Mouse (Mus musculus): ENCODE measurements at regions not wholly inside any gene's neighbourhood (a gene's known extent, or its start where the extent isn't known, plus 50 kb on each side); places are given as distances from the start of the nearest gene placed in this dataset.

DNA sequence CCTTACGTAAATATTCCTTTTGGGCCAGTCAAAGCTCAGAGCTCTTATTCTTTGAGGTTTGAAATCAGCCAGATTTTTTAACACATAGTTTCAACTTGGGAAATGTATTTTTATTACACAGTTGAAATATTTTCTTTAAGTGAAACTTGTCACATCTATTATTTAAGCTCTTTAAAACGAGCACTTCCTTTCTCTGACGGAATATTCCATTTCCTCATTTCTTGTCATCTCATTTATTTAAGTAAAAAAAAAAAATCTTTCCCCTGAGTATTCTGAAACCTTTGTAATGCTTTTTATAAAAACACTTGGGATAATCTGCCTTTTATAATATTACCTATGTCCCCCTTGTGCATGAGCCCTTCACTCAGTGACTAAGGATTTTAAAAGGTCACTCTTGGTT lies 81.8 kb upstream of the Pde3a start:
- TF ChIP-seq CEBPB (IDR thresholded peaks at IDR 0.05; ENCODE audit: low read depth) (no peak), CTCF (IDR thresholded peaks at IDR 0.05; ENCODE audit: control insufficient read depth, insufficient read depth, insufficient read length) (no peak), MAX (IDR thresholded peaks at IDR 0.05) (no peak), USF1 (IDR thresholded peaks at IDR 0.05; ENCODE audit: low read depth) (no peak), MYOD1 (IDR thresholded peaks at IDR 0.05; ENCODE audit: control insufficient read depth, insufficient read length, low read depth) (no peak), MYOG (IDR thresholded peaks at IDR 0.05; ENCODE audit: control insufficient read depth, extremely low read depth, insufficient read length) (no peak), FOSL1 (IDR thresholded peaks at IDR 0.05; ENCODE audit: insufficient read depth, low read length, poor library complexity, severe bottlenecking) (no peak)

Data from C2C12 (cell line).